Mouse (Mus musculus): ENCODE measurements around the gene Fmnl2.

The Fmnl2 gene

GRCm38 (mm10) chr2:52913746-52914145 is 56.1 kb downstream of the Fmnl2 start:
- no peak for DNase-seq (ENCODE audit: low spot score in 2 of 2)

- no peak for DNase-seq (ENCODE audit: low spot score in 2 of 2)
These were observed 57.9 kb downstream of the Fmnl2 start for GRCm38 (mm10) chr2:52915536-52915935.

DNA sequence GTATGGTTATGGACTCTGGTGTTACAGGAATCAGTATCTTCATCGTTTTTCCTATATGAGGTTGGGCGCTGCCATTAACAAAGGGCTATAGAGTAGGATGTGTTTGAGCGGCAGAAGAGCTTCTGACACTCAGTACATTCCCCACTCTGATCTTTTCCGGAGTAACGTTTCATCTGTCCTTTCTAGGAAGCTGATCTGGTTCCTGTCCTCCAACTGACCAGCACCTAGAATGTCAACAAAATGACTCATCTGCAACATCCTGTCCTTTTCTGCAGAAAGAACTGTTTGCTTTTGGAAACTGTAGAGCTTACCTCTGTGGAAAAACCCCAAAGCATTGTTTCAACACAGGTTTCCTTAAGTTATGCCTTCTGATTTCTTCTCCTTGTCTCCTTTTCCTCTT is 60.4 kb downstream of the Fmnl2 start:
- no peak for DNase-seq (ENCODE audit: low spot score in 2 of 2)

GRCm38 (mm10) chr2:52920701-52921435 is 63.2 kb downstream of the Fmnl2 start:
- no peak for DNase-seq (ENCODE audit: low spot score in 2 of 2)

DNA sequence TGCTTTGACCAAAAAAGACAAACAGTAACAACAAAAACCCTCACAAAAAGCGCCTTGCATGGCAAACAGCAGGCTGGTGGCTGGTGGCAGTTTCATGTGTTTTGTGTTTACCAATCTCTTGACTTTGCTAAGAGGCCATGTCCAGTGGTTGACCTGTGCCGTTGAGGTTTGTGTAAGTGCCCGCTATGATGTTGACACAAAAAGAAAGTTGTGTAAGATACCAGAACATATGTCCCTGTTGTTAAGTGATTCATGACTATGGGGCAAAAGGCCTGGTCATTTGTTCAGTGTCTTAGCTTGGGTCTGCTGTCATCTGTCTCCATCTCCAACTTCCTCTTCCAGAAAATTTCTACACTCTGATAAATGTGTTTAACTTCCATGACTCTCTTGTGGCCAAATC is 67.4 kb downstream of the Fmnl2 start:
- no peak for DNase-seq (ENCODE audit: low spot score in 2 of 2)

- no peak for DNase-seq (ENCODE audit: low spot score in 2 of 2)
These were observed 69.7 kb downstream of the Fmnl2 start for GRCm38 (mm10) chr2:52927381-52927780.

DNA sequence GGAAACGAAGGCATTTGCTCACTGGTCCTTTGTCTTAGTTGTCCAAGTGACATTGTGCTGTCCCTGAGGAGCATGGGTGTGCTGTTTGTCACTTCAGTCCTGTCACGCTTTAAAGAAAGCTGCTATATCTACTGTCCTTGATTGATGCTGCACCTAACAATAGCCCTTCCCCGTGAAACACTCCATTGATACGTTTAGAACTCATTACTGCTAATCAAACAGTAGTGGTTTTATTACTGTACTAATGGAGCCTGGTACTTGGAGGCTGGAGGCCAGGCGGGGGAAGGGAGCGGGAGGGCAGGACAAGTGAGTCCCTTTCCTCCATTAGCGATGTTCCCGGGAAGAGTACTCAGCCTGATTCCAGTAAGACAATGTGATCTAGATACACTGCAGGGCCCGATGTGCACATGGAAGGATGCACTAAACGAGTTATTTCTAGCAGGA is 70.2 kb downstream of the Fmnl2 start:
- DNase-seq (ENCODE audit: low spot score in 2 of 2), result peak in 1 of 2 experiments; percentile 16

- DNase-seq (ENCODE audit: low spot score in 2 of 2), result peak; percentile 19 to 28
These were observed 70.7 kb downstream of the Fmnl2 start for GRCm38 (mm10) chr2:52928401-52928800.

DNA sequence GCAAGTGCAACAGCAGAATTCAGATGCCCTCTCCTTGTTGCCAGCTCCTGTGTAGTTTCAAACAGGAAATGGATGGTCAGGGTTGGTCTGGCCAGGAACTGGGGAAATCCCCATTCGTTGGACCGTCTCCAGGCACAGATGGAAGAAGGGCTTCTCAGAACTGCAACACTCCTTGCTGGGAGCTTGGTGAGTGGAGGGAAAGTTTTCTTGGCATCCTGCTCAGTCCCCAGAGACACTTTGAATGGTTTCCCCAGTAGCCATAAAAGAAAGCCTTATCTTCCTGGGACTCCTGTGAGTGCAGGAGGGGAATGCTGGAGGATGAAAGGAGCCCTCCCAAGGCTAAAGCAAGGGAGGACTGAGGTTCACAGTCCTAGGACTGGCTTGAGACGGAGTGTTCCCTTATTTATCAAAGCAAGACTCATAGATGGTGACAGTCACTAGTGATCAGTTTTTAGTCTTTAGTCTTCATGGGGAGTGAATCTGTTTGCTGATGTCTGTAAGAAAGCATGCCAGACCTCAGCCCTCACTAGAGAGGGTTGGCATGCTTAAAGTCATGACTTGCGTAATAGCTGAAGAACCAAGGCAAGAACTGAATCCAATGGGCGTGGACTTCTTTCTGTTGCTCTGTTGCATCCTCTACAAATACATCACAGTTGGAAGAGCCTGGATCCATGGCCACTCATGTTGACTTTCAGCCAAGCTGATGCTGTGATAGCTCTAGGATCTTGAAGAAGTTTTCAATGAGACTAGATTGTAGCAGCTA is 72.6 kb downstream of the Fmnl2 start:
- no peak for DNase-seq (ENCODE audit: low spot score in 2 of 2)

DNA sequence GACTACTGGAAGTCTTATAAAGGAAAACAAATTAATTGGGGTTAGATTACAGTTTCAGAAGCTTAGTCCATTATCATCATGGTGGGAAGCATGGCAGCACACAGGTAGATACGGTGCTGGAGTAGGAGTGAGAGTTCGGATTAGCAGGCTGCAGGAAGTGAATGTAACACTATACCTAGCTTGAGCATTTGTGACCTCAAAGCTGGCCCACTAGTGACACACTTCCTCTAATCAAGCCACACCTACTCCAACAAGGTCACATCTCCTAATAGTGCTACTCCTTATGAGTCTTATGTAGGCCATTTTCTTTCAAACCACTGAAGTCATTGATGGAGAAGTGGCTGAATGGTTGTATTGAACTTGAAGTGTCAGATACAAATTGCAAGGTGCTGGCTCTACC is 73.7 kb downstream of the Fmnl2 start:
- DNase-seq (ENCODE audit: low spot score in 2 of 2), result no peak

GRCm38 (mm10) chr2:52935906-52936305 is 78.2 kb downstream of the Fmnl2 start:
- DNase-seq (ENCODE audit: low spot score in 2 of 2), result no peak

GRCm38 (mm10) chr2:52938351-52939074 is 80.9 kb downstream of the Fmnl2 start:
- DNase-seq (ENCODE audit: low spot score in 2 of 2), result no peak

GRCm38 (mm10) chr2:52943644-52944423 is 86.2 kb downstream of the Fmnl2 start:
- no peak for DNase-seq (ENCODE audit: low spot score in 2 of 2)

GRCm38 (mm10) chr2:52944594-52944993 is 86.9 kb downstream of the Fmnl2 start:
- DNase-seq (ENCODE audit: low spot score in 2 of 2), result no peak

DNA sequence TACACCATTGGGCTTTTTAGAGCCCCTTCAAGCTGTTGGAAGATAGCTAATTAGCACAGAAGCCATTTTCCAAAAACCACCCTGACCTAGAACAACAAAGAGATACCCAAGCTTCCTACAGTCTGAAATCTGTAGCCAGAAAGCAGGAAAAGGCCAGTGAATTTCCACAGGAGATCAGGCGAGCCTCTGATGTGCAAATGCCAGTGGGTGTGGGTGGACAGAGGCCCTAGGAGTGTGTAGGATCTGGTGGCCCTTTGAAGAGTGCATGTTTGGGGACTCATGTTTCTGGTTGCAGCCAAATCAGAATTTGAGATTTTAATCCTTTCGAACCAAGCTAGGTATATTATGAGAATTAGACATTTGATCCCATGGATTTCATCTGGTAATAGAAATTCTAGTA is 88.4 kb downstream of the Fmnl2 start:
- no peak for DNase-seq (ENCODE audit: low spot score in 2 of 2)

DNA sequence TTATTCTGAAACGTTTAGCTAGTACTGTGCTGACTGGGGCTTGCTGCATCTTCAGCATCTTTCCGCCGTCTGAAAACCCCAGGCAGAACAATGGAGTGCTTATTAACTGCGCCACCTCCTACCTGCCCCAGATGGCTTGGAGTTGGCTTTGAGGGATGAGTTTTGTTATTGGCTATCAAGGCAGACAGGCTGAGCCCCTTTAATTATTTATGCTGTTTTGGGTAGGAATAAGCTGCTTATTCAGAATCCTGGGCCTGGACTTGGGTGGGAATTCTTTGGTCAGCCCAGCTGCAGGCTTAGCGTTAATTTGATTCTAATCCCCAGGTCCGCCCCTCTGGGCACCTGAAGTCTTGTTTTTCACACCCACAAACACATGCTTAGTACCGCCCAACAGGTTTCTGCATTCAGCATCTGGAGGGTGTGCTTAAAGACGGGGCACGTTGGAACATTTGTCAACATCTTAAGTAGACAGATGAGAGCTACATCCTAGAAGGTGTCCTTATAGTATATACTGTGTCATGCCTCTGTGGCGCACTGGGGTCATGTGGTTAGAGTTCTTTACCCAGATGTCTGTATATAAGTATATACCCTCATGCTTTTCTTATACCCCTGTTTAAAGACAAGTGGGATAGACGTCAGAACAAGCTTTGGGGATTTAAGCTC is 89.0 kb downstream of the Fmnl2 start:
- DNase-seq (ENCODE audit: low spot score in 2 of 2), result no peak

DNA sequence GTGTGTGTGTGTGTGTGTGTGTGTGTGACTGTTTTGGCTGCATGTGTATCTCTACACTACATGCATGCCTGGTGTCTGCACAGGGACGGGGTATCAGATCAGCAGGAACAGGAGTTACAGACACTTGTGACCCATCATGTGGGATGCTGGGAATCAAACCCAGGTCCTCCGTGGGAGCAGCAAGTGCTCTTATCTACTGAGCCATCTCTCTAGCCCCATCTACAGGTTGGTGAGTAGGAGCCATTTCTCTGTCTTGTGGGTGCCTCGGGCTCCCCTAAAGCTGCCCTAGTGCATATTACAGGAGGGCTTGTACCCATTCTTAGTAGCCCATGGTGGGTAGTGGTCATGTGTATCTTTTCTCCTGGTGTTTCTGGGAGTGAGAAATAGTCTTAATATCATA is 90.7 kb downstream of the Fmnl2 start:
- DNase-seq (ENCODE audit: low spot score in 2 of 2), result no peak

- no peak for DNase-seq (ENCODE audit: low spot score in 2 of 2)
These were observed 91.9 kb downstream of the Fmnl2 start for GRCm38 (mm10) chr2:52949556-52949955.

DNA sequence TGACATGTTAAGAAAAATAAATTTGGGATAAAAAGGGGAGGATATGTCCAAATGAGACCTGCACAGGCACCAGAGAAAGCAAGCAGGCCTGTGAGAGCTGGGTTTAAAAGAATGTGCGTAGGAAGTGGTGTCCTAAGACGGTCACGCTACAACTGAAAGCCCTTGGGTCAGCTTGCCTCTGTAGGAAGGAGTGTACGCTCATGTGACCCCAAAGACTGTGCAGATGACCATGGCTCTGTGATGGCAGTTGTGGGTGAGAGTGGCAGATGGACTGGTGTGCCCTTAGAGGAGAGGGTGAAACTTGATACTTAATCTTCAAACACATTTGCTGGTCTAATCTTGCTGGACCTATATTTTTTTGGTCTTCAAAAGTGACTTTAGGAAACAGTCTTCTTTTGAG is 92.6 kb downstream of the Fmnl2 start:
- DNase-seq (ENCODE audit: low spot score in 2 of 2), result no peak

DNA sequence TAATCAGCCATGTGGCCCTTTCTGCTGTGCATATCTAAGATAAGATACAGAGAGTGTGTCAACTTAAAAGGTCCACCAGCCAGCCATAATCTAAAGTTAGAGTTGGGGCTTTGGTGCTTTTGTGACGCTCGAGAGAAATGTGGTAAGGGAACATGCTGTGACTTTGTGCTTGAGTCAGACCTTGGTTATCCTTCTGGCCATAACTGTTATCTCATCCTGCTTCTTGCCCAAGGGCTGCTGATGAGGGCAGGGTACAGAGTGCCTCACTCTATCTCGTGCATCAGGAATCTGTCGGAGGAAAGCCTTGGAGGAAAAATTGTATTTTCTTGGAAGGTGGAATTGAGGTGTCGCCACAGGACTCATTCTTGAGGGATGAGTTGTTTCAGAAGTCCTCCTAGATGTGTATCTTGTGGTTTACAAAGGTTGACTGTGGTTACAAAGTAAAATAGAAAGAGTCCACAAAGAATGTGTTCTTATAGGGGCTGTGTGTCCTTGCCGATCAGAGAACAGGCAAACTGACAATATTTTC is 94.6 kb downstream of the Fmnl2 start:
- DNase-seq (ENCODE audit: low spot score in 2 of 2), result no peak

DNA sequence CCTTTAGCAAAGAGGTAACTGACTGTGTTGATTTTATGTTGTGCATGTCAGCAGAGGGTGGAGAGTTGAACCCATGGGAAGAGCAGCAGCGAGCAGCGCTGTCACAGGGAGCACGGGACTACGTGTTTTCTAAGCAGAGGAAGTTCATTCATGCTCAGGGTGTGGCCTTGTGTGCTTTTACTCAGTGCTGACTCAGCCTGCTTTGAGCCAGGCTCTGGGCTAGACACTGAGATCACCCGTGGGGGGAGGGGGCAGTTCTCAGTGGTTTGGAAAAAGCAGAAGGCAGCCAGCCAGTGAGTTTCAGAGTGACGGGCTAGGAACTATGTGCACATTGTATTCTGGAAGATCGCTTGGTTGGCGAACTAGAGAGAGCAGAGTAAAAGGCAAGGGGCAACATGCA is 97.4 kb downstream of the Fmnl2 start:
- DNase-seq (ENCODE audit: low spot score in 2 of 2), result peak in 1 of 2 experiments; percentile 11
